Mouse (Mus musculus): ENCODE results near the gene Trp53bp1.

DNA sequence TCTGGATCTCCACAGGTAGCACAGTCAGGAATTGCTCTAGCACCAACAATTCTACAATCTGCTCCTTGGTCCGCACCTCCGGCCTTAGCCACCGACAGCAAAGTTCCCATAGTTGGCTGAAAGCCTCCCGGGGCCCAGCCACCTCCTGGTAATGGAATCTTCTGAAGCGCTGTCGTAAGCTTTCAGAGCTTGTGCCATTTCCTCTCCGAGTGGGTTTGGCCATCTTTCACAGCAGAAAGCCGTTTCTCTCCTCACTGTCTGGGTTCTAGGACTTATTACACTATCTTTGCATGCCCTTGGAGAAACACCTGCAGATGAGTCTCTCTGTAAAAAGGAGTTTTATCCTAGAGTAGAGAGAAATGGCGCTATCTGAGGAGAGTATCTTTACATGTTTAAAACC, 101.3 kb downstream of the Trp53bp1 start:
- TF ChIP-seq CTCF (IDR thresholded peaks at IDR 0.05) (no peak), EP300 (IDR thresholded peaks at IDR 0.05; ENCODE audit: insufficient read depth, low read depth, low read length) (no peak), POLR2A (IDR thresholded peaks at IDR 0.05; ENCODE audit: insufficient read depth, low read depth, low read length) (no peak)
